Mouse (Mus musculus): ENCODE data around the gene Lrmda.

GRCm38 (mm10) chr14:22759216-22759615 lies 739.7 kb downstream of the Lrmda start:
- no peak for TF ChIP-seq CTCF (IDR thresholded peaks at IDR 0.05; ENCODE audit: borderline replicate concordance, control insufficient read depth, extremely low read depth, insufficient read depth, low read length, poor library complexity)
- TF ChIP-seq POLR2A (IDR thresholded peaks at IDR 0.05; ENCODE audit: control insufficient read depth, extremely low read depth, insufficient read depth, low read length, poor library complexity), result no peak
